Mouse (Mus musculus) gastrocnemius, postnatal 4 days (tissue): Measurements from ENCODE around the gene Prdm11. TPM values are rescaled to one million over a fixed set of nuclear protein-coding genes. Genes with fewer than 3 reads are reported as not detected.

Source experiments
- DNase-seq, 2 experiments: peaks; one replicate each; pipeline ENCODE4 v3.0.0; 2021 to 2022; ENCODE audit warnings: low spot score in 2 of 2, mixed read lengths in 2 of 2
- total RNA-seq, 2 experiments: library from RNA; stranded (reverse); gene quantifications; 2 replicates each; pipeline ENCODE4 v1.2.3; 2021

Gene Prdm11
- total RNA-seq, 2 experiments from 2014 or later: 6.7 TPM

DNA sequence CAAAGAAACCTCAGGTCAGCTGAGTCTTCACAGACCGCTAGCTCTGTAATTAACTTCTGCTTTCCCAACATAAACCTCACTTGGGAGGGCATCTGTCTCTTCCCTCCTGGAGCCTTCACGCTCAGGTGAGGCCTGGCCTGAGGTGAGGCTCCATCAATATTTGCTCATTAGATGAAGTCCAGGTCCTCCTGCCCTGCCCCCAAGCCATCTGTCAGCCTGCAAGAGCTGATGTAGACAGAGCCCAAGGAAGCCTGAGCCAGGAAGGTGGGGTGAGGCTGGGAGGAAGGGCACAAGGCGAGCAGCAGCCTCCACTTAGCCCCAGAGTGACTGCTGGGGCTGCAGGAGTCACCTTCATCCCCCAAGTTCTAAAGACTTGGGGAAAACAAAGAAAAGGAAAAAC lies 110.5 kb downstream of the Prdm11 start:
- no peak for DNase-seq

DNA sequence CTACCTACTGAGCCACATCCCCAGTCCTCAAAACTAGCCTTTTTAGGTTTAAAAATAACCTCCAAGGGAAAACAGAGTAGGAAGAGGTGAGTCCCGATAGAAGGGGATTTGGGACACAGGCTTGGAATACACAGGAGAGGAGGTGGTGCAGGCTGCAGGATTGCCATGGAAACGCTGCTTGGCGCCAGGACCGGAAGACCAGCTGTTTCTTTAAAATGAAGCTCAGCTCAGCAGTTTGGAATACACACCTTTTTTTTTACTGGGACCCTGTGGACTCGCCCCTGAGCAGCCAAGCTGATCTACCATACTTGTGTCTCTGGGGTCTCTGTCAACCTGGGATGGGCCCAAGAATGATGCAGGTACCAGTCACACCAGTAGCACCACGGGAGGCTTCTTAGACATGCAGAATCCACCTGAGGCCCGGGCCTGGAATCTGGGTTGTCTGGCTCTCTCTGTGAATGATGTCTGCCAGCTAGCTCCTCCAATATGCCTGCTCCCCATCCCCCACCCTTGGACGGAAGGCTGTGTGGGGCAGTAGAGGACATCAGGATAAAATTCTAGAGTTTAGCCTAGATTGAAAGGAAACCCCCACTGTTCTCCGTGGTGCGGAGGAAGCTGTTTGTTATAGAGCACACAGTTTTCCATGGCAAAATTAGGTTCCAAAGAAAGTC lies 111.5 kb downstream of the Prdm11 start:
- no peak for DNase-seq

GRCm38 (mm10) chr2:92933379-92933778 lies 112.6 kb downstream of the Prdm11 start:
- no peak for DNase-seq

DNA sequence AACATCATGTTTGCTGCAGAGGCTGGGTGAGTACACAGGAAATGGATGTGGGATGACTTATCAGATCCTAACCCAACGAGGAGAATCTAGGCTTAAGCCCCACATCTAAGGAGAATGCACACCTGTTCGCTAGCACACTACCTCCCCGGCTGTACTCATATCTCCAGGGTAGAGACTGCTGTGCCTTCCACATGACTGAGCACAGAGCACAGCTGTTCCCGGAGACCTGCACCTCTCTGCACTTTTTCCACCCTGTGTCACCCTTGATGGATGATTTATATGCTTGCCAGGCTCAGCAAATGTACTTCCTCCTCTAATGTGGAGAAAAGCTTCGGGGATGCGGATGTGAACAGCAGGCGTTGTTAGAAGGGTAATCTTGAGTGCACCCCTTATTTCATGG lies 114.9 kb downstream of the Prdm11 start:
- DNase-seq: no peak

GRCm38 (mm10) chr2:92929696-92930095 lies 116.3 kb downstream of the Prdm11 start:
- DNase-seq: no peak

GRCm38 (mm10) chr2:92924677-92925259 lies 121.2 kb downstream of the Prdm11 start:
- DNase-seq: no peak

- no peak for DNase-seq
These were observed 125.3 kb downstream of the Prdm11 start for GRCm38 (mm10) chr2:92920709-92921108.

DNA sequence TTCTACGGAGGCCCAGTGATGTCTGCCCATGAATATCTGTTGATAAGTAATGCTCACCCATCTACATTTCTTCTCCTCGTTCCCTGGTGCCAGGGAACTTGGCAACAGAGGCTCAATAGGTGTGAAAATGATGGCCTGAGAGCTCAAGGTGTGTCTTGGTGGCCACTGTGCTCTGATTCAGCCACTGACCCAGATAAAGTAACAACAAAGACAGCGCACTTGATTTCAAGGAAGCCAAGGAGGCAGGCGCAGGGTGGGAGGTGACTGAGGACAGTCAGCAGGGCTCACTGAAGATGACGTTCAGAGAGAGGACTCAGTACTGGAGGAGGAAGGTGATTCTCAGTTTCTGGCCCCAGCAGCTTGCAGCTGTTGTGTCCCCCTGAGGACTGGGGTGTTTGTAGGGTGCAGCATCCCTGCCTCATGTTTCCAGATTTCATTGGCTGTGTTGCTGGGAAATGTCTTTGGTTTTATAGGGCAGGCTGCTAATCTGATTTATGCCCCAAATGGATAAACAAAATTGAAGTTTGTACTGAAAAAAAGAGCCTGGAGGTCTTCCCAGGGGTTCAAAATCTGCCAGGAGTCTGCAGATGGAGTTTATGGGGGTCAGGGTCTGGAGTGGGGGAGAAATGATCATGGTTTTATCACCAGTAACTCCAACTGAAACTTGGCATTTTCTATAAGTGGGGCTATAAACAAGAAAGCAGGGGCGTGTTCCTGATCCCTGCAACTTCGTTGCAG lies 128.4 kb downstream of the Prdm11 start:
- no peak for DNase-seq

DNA sequence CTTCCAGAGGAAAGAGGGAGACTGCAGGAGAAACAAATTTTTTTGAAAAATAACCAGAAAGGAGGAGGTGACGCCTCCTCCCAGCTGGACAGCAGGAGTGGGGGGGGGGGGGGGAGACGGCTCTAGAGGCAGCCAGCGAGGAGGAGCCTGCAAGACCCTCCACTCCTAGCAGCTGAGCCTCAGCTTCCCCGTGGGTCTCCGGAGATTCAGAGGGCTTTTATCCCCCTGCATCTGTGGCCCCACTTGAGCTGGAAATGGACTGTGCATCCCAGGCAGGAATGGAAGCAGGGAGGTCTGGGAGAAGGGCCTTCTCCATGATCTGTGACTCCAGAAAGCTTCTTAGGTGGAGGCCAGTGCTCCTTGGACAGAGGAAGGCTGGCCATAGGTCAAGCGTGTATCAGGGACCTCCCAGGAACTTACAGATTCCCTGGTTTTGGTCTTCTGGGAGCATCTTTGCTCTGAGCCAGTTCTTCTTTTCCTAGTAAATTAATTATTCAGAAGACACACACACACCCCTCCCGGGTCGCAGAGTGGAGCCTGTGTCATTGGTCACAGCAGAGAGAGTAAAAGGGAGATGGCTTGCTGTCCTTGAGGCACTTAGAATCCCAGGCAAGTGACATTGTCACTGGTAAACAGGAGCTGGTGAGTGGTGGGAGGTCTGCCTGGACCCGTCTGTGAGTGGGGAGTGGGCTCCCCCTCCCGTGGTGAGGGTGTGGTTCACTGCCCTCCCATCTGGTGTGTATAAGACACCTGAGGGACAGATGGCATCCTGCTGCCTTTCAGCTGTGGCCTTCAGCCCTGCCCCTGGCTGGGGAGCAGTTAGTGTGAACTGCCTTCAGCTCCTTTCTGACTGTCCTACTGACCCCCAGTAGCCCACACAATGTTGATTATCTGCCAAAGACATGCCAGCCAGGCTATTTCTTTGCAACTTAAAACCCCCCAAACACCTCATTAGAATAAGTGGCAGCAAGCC lies 130.0 kb downstream of the Prdm11 start:
- no peak for DNase-seq

Other genes with a start within 250 kb of the Prdm11 start
- gene Syt13, start 131.1 kb downstream of the Prdm11 start, total RNA-seq: 1 to 10 TPM; 3.5 to 4.1 TPM
- 10 to 100 TPM; 39.8 to 40.1 TPM for gene Trp53i11, start 141.4 kb upstream of the Prdm11 start, total RNA-seq